Mouse (Mus musculus) left cerebral cortex, adult 11 months (tissue): Measurements from ENCODE around the gene Stum.
"Not testable (repeated sequence)": the region's sequence is repeated elsewhere in the genome, so short reads cannot be mapped to it uniquely, and the experiment has no call there.

Source experiments
- DNase-seq: peaks from one replicate; pipeline ENCODE4 v3.0.0; 2022; ENCODE audit warnings: low spot score

The Stum gene

DNA sequence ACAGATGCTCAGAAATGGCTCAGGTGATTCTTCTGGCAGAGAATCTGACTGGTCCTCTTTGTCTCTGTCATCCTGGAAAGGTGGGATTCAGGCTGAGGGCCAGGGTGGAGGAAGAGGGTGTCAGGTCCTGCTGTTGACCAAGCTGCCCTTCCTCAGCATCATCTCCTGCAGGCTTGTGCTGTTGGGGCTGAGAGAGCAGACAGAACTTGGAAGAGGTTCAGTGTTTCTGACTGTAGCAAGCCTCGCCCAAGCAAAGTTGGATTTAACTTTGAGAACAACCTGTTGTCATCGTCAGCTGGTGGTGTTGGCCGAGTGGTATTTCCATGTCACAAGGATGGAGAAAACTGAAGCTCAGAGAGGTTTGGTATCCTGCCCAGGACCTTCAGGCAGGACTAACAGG lies 78.6 kb downstream of the Stum start:
- no peak for DNase-seq

DNA sequence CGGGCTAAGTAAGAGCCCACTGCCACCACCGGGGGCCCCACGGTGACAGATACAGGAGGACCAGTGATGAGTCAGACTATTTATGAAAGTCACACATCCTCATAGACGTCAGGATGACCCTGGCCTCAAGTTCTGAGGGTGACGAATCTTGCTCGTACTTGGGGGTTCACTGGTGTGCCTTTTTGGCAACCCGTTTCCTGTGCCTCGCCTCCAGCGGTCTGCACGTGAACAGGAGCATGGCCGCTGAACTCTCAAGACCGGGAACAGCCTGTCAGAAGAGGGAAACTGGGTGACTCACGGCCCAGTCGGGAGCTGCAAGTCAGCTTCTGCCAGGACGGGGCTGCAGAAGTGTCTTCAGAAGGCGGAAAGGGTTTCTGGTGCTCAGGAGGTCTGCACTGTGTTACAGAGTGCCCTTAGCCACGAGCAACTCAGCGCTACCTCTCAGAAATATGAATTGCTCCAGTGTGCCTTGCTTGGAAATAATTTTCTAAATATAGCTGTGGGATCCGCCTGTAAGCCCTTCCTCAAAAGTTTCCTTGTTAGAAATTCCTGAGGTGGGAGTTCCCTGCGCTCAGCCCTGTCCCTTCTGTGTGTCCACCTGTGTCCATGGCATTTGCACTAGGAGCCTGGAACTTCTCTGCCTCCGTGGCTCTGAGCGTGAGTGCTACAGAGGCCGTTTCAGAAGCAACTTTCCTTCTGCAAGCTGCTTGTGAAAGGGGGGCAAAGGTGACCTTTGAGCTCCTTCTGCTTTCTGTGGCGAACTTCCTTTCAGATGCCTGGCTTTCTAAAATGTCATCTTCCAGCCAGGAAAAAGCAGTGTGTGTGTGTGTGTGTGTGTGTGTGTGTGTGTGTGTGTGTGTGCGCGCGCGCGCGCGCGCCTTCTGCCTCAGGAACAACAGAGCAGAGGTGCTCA lies 79.4 kb downstream of the Stum start:
- DNase-seq = no peak

DNA sequence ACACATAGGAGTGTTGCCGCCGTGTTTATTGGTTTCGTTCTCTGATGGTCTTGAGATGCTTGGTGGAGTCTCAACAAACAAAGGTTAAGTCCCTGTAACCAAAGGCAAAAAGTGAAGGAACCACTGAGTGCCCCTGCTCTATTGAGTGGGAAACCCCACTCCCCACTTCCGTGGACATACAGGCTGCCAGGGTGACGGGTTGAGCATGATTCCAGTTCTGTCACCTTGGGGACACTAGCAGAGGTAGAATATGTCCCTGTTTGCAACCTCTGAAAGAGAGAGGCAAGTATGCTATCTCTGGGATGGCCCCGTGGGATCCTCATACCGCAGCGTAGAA lies 80.0 kb downstream of the Stum start:
- DNase-seq = no peak

DNA sequence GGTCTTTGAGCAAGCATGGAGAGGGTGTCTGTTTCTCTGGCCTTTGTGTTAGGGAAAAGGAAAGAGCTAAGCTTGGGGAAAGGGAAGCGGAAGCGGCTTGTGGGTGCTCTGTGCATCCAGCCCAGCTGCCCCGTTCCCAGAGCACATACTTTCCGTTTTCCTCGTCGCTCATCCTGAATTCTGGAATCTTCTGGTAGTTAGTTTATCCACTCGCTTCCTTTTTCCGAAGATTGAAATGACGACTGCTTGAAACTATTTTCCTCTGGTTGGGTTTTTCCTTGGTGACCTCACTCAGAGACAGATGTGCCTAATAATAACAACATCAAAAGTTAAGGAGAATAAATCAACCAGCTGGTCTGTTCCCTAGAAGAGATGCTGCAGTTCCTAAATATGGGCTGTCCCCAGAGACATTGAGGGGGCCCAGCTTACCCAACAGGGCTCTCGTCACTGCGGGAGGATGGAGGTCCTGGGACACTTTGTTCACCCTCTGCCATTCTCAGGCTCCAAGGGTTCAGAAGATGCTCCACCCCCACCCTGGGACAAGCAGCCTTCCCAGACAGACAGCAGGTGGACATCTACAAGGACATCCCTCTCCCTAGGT lies 80.7 kb downstream of the Stum start:
- no peak for DNase-seq

GRCm38 (mm10) chr1:180401725-180402124 lies 81.6 kb downstream of the Stum start:
- DNase-seq = no peak

- no peak for DNase-seq
These were observed 82.4 kb downstream of the Stum start for GRCm38 (mm10) chr1:180400691-180401455.

GRCm38 (mm10) chr1:180398446-180398845 lies 84.9 kb downstream of the Stum start:
- no peak for DNase-seq

GRCm38 (mm10) chr1:180397734-180398133 lies 85.6 kb downstream of the Stum start:
- no peak for DNase-seq

DNA sequence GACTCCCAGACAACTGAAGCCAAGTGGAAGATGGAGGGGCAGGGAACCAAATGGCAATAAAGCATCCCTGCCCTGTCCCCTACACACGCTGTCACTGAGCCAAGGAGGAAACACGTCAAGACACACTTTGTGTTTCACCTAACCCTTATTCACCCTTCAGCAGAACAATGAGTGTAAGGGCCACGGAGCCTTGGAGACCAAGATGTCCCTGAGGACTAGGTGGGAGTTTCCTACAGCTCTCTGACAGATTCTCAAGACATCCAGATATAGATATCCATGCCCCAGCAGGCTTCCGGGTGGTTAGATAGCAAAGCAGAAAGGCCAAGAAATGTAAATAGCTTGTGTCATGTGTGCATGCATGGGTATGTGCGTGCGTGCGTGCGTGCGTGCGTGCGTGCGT lies 89.4 kb downstream of the Stum start:
- DNase-seq = no peak

GRCm38 (mm10) chr1:180393017-180393797 lies 90.1 kb downstream of the Stum start:
- DNase-seq = no peak

DNA sequence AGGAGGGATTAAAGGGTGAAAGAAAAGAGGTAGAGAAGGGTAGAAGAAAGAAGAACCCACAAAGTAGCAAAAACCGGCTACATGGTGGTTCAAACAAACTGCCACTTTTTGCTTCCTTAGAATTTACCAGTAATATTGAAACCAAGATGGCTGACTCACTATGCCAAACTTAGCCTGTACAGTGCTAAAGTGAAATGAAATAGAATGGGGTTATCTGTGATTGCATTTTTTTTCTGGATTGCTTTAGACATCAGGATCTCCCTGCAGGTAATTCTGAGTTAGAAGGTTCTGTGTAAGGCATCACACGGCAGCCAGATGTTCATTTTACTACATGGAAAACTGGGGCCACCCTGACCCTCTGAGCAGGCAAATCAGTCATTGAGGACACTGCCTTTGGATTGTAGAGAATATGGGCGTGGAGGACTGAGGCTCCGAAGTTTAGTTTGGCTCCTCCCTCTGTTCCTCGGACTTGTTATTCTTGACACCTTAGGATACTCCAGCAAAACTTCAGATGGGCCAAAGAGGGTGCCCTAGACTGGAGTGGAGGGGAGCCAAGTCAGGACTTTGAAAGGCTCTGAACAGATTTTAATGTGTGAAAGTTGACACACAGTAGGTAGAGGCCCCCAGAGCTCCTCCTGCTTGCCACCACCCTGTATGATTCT lies 91.0 kb downstream of the Stum start:
- no peak for DNase-seq

- DNase-seq = no peak
These were observed 91.7 kb downstream of the Stum start for GRCm38 (mm10) chr1:180391575-180391945.

DNA sequence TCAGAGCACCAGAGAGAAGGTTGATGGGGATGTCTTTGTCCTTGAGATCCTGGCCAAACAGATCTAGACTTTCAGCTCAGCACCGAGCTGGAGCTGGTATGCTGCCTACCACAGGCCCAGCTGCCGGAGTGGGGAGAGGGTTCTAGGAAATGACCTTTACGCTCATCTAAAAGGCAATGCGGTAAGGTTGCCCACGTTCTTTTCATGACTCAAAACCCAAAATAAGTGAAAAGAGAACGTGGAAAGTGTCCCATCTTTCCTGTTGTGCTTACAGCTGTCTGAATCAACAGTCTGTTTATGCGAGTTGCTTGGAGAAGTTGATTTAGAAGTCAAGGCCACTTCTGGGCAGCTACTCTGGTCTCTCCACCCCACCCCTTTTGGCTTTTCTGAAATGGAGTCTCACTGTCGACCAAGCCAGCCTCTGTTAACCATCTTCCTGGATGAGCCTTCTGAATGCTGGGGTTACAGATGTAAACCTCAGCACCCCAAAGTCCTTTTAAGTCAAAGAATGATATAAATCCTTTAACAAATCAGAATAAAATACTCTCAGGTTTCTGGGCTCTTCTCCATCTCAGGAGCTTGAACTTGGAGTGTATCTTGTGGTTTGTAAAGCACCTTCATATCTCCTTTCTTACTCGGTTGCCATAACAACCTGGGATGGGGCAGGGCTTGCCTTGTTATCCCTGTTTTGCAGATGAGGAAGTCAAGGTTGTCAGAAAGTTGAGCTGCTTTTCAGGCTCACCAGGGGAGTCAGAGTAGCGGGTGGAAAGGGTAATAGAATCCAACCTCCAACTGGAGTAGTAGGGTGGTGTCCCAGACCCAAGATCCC lies 92.3 kb downstream of the Stum start:
- DNase-seq = no peak

DNA sequence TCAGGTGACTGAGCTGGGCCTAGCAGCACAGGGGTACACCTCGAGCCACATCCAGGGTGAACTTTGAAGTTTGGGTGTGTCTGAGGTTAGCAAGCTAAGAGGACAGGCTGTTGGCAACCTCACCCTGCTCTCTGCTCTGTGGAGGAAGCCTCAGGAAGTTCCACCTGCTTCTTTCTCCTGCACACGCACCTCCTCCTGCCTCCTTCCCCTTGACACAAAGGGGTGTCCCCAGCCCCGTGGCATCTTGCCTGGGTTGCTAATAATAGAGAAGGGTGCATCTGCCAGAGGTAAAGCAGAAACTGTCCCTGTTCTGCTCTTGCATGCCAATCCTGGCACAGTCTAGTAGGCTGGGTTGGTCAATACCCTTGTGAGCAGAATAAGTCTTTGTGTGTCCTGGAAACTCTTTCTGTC lies 93.0 kb downstream of the Stum start:
- DNase-seq = no peak

- not testable (repeated sequence) for DNase-seq
These were observed 94.0 kb downstream of the Stum start for GRCm38 (mm10) chr1:180389213-180389760.

DNA sequence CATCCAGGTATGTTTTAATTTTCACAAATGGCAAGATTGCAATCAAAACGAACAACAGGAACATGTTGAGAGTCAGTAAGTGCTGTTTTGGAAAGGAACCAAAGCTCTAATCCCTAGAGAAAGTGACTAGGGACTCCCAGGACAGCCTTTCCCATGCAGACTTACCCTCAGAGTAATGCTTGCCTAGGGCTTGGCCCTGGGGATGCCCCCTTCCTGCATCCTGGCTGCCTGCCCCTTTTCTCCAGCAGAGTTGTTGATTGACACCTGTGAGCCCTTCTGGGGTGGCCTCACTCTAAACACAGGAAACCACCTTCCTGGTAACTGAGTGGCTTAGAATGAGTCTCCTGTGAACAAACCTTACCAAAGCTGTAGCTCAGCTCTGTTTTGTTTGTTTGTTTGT lies 94.8 kb downstream of the Stum start:
- no peak for DNase-seq

GRCm38 (mm10) chr1:180387750-180388480 lies 95.4 kb downstream of the Stum start:
- no peak for DNase-seq

DNA sequence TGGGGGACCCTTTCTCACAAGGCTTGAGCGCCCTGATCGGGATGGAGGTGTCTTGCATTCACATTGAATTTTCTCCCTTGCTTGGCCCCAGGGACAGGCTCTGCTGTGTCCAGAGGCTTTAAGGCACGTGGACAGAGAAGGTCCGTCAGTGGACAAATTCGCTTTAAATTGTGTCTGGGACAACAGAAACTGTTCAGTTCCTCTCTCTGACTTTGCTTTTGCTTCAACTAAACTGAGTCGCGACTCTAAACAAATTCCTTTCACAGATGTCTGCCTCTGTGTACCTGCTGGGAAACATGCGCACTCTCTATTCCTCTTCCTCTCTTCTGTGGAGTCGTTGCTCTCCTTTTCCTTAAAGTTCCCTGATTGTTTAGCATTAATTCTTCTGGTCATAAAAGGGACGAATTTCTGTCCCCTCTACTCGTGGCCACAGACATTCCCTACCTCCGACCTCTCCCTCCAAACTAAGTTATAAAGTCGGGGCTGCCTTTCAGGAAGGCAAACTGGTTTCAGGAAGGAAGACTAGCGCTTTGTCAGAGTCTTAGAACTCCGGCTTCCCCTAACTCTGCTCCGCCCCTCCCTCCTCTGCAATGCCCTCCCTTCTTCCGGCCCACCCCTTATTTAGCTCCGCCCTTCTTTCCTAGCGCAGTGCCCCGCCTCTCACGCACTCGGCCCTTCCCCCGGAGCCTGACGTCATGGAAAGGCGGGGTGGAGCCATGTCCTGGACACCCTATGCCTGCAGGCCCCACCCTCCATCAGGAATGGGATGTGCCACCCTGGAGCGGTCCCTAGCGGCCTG lies 96.2 kb downstream of the Stum start:
- DNase-seq = peak; percentile 97

GRCm38 (mm10) chr1:180385308-180385707 lies 98.0 kb downstream of the Stum start:
- no peak for DNase-seq
